Mouse (Mus musculus) hindbrain, embryonic 12.5 days (tissue): ENCODE measurements around the gene Rabl6. TPM values are rescaled to one million over a fixed set of nuclear protein-coding genes. Genes with fewer than 3 reads are reported as not detected.

Source experiments
- ATAC-seq: fragments of 200-750 bp; cut with Nextera tagmentation; 2 replicates; pipeline ENCODE4 v1.8.0; 2017; ENCODE audit warnings: moderate TSS enrichment; ENCODE audit not compliant: low FRiP score
- H3K27ac ChIP-seq: fragments of 300-500 bp; sonication (generic); 2 replicates; pipeline ENCODE4 v1.5.1; 2016; ENCODE audit warnings: mild to moderate bottlenecking
- H3K27me3 ChIP-seq: fragments of 300-500 bp; sonication (generic); 2 replicates; pipeline ENCODE4 v1.6.1; 2016; ENCODE audit warnings: mild to moderate bottlenecking
- H3K36me3 ChIP-seq: fragments of 300-500 bp; sonication (generic); 2 replicates; pipeline ENCODE4 v1.6.1; 2016; ENCODE audit warnings: mild to moderate bottlenecking
- H3K4me1 ChIP-seq: fragments of 300-500 bp; sonication (generic); 2 replicates; pipeline ENCODE4 v1.6.1; 2016
- H3K4me2 ChIP-seq: fragments of 300-500 bp; sonication (generic); replicated peaks from 2 replicates; pipeline ENCODE4 v1.6.1; 2016; ENCODE audit warnings: mild to moderate bottlenecking
- H3K4me3 ChIP-seq: fragments of 300-500 bp; sonication (generic); 2 replicates; pipeline ENCODE4 v1.5.1; 2016; ENCODE audit warnings: mild to moderate bottlenecking
- H3K9ac ChIP-seq: fragments of 300-500 bp; sonication (generic); 2 replicates; pipeline ENCODE4 v1.6.1; 2016; ENCODE audit warnings: mild to moderate bottlenecking, moderate library complexity
- H3K9me3 ChIP-seq: fragments of 300-500 bp; sonication (generic); replicated peaks from 2 replicates; pipeline ENCODE4 v1.6.1; 2016; ENCODE audit warnings: mild to moderate bottlenecking
- WGBS: fragments of 180-500 bp; shearing (Covaris S2); methylation state at CpG from one replicate; pipeline ENCODE4 v1.1.7; 2016; 5-methylcytosine and 5-hydroxymethylcytosine counted together
- polyA plus RNA-seq: library from polyadenylated mRNA; unstranded; fragments of >200 nt; fragmentation: Nextera tagmentation; extraction: Ambion mirVana; gene quantifications from 2 replicates; pipeline ENCODE4 v1.2.1, GENCODE M21; 2016

Gene Rabl6
- polyA plus RNA-seq, result 70.0 and 72.3 TPM in 2 replicates

DNA sequence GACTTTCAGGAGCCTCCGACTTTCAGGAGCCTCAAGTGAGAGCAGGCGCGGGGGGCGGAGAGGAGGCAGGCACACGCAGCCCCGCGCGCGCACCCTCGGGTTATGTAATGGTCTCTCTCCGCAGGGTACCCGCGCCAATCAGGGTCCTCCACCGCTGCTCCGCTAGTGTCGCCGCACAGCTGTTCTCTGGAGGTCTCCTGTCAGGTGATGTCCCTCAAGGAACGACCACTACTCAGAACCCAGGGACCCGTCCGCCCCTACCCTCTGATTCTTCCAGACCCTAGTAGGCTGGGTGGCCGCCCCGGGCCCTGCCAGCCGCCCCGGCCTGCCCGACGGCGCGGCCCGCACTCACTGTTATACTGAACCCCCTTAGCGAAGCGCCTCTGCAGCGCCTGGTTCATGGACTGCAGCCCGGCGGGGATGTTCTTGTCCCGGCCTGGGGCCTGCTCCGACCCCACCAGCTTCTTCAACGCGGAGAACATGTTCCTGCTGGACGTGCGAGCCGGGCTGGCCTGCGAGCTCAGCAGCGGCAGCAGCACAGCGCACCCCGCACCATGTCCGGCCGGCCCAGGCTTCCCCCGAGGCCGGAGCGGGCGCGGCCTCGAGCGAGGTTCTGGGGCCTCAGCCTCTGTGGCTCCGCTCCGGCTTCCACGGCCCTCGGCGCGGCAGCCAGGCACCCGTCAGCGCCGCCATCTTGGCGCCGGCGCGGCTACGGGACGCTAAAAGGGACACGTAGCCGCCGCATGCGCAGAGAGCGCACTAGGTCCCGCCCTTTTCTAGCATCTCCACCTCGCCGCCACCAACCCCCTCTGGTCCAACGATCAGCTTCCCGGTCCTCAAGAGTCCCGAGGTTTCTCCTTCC, at the start of gene Rabl6:
TSS of gene Rabl6 (minus strand) at position 761 of the 862 bp plus-strand sequence.
- peaks cover 11% of the 10 kb centered on the region for H3K27me3 ChIP-seq
- H3K4me1 ChIP-seq, result peaks cover 19% of the 10 kb centered on the region
- H3K27ac ChIP-seq, result peak within 1 kb of the TSS; percentile 93
- H3K4me3 ChIP-seq, result peak within 1 kb of the TSS; percentile 95
- peak within 1 kb of the TSS; percentile 95 for H3K9ac ChIP-seq
- peaks cover 4% of the 10 kb centered on the region; the same call in 1 of the 2 replicates for H3K36me3 ChIP-seq
- no peaks in the 10 kb centered on the region for H3K9me3 ChIP-seq
- H3K4me2 ChIP-seq, result peak within 1 kb of the TSS; percentile 66
- under 1% methylated on average over 80 of the region's 80 CpGs for WGBS
- ATAC-seq, result peak; percentile 90

GRCm38 (mm10) chr2:25657652-25658051, 49.3 kb upstream of the Rabl6 start, which contains the start of gene Lcn5:
TSS of gene Lcn5 (plus strand) at chr2:25657952.
- H3K27ac ChIP-seq, result no peak within 1 kb of the TSS
- no peaks in the 10 kb centered on the region for H3K36me3 ChIP-seq
- H3K4me1 ChIP-seq, result no peaks in the 10 kb centered on the region
- H3K9ac ChIP-seq, result no peak within 1 kb of the TSS
- no peaks in the 10 kb centered on the region; the same call in 1 of the 2 replicates for H3K27me3 ChIP-seq
- H3K4me2 ChIP-seq, result no peak within 1 kb of the TSS
- H3K9me3 ChIP-seq, result no peaks in the 10 kb centered on the region
- no peak within 1 kb of the TSS for H3K4me3 ChIP-seq
- ATAC-seq, result no peak

GRCm38 (mm10) chr2:25657246-25657645, 48.9 kb upstream of the Rabl6 start:
- Histone ChIP-seq H3K36me3 (no peaks in the 10 kb centered on the region), H3K4me3 (no peak overlapping the region), H3K27me3 (no peaks in the 10 kb centered on the region; the same call in 1 of the 2 replicates), H3K4me1 (no peaks in the 10 kb centered on the region), H3K27ac (no peak overlapping the region), H3K4me2 (no peak overlapping the region), H3K9ac (no peak overlapping the region), H3K9me3 (no peaks in the 10 kb centered on the region)
- WGBS, result 96% methylated on average over 4 of the region's 4 CpGs
- ATAC-seq, result no peak

- Histone ChIP-seq H3K9me3 (no peaks in the 10 kb centered on the region), H3K4me2 (no peak overlapping the region), H3K27me3 (no peaks in the 10 kb centered on the region; the same call in 1 of the 2 replicates), H3K36me3 (no peaks in the 10 kb centered on the region), H3K27ac (no peak overlapping the region), H3K4me1 (no peaks in the 10 kb centered on the region), H3K4me3 (no peak overlapping the region), H3K9ac (no peak overlapping the region)
- WGBS, result 86% methylated on average over 4 of the region's 4 CpGs
- ATAC-seq, result no peak
Measured at GRCm38 (mm10) chr2:25656691-25657090, 48.4 kb upstream of the Rabl6 start.

GRCm38 (mm10) chr2:25654502-25654901, 46.2 kb upstream of the Rabl6 start:
- no peak overlapping the region for H3K27ac ChIP-seq
- no peak for ATAC-seq

GRCm38 (mm10) chr2:25652902-25653301, 44.6 kb upstream of the Rabl6 start, which contains the start of gene Lcn8:
TSS of gene Lcn8 (plus strand) at chr2:25653120.
- ATAC-seq, result no peak
- 76% methylated on average over 2 of the region's 2 CpGs for WGBS
- H3K4me2 ChIP-seq, result no peak within 1 kb of the TSS

More at GRCm38 (mm10) chr2:25654502-25654901, 46.2 kb upstream of the Rabl6 start:
- Histone ChIP-seq H3K4me2 (no peak overlapping the region), H3K4me1 (no peaks in the 10 kb centered on the region), H3K9me3 (no peaks in the 10 kb centered on the region), H3K4me3 (no peak overlapping the region), H3K36me3 (no peaks in the 10 kb centered on the region), H3K27me3 (no peaks in the 10 kb centered on the region; the same call in 1 of the 2 replicates), H3K9ac (no peak overlapping the region)
- 64% methylated on average over 1 of the region's 1 CpGs for WGBS

DNA sequence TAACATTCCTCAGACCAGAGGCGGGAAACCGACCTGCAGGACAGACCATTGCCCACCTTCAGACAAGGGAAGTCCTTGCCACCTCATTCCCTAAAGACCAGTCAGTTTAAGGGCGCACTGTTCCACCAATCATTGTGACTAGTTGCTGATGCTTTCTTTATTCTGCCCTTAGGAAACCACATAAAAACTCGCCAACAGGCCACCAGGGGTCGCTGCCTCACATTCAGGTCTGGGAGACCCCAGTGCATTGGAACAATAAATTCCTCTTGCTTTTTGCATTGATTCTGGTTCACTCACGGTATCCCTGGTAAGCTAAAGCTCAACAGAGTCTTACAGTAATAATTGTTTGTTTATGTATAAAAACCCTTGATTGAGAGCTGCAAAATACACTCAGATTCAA, 31.6 kb upstream of the Rabl6 start:
- Histone ChIP-seq H3K27ac (no peak overlapping the region), H3K36me3 (no peaks in the 10 kb centered on the region), H3K27me3 (no peaks in the 10 kb centered on the region), H3K4me3 (no peak overlapping the region), H3K4me2 (no peak overlapping the region), H3K9me3 (no peaks in the 10 kb centered on the region), H3K4me1 (no peaks in the 10 kb centered on the region), H3K9ac (no peak overlapping the region)
- no peak for ATAC-seq
- WGBS, result 12% methylated on average over 6 of the region's 6 CpGs

More at GRCm38 (mm10) chr2:25652902-25653301, 44.6 kb upstream of the Rabl6 start, which contains the start of gene Lcn8:
- Histone ChIP-seq H3K27me3 (no peaks in the 10 kb centered on the region), H3K9me3 (no peaks in the 10 kb centered on the region), H3K4me1 (no peaks in the 10 kb centered on the region), H3K36me3 (no peaks in the 10 kb centered on the region), H3K9ac (no peak within 1 kb of the TSS), H3K27ac (no peak within 1 kb of the TSS), H3K4me3 (no peak within 1 kb of the TSS)

GRCm38 (mm10) chr2:25634046-25634445, 25.7 kb upstream of the Rabl6 start:
- Histone ChIP-seq H3K4me2 (no peak overlapping the region), H3K9me3 (no peaks in the 10 kb centered on the region), H3K9ac (no peak overlapping the region), H3K36me3 (no peaks in the 10 kb centered on the region), H3K27ac (no peak overlapping the region), H3K4me3 (no peak overlapping the region), H3K27me3 (no peaks in the 10 kb centered on the region), H3K4me1 (no peaks in the 10 kb centered on the region)
- WGBS, result 56% methylated on average over 1 of the region's 1 CpGs
- ATAC-seq, result no peak

- no peak overlapping the region for H3K4me2 ChIP-seq
- H3K9me3 ChIP-seq, result no peaks in the 10 kb centered on the region
- WGBS, result 87% methylated on average over 3 of the region's 3 CpGs
- no peak overlapping the region for H3K4me3 ChIP-seq
- no peaks in the 10 kb centered on the region for H3K36me3 ChIP-seq
- H3K27ac ChIP-seq, result no peak overlapping the region
- ATAC-seq, result no peak
- no peaks in the 10 kb centered on the region for H3K4me1 ChIP-seq
- H3K9ac ChIP-seq, result no peak overlapping the region
- no peaks in the 10 kb centered on the region for H3K27me3 ChIP-seq
Measured at GRCm38 (mm10) chr2:25633616-25634015, 25.3 kb upstream of the Rabl6 start.

DNA sequence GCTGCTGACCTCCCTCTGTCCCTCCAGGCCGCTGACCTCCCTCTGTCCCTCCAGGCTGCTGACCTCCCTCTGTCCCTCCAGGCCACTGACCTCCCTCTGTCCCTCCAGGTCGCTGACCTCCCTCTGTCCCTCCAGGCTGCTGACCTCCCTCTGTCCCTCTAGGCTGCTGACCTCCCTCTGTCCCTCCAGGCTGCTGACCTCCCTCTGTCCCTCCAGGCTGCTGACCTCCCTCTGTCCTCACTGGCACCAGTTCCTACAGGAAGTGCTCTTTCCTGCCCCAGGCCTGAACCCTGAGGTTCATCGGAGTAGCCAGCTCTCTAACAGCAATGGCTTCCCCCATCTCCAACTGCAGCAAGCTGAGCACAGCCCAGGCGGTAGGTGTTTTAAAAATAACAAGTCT, 20.4 kb upstream of the Rabl6 start:
- Histone ChIP-seq H3K27me3 (no peaks in the 10 kb centered on the region; the same call in 1 of the 2 replicates), H3K36me3 (no peaks in the 10 kb centered on the region), H3K27ac (no peak overlapping the region), H3K4me3 (no peak overlapping the region), H3K4me1 (no peaks in the 10 kb centered on the region), H3K9ac (no peak overlapping the region), H3K9me3 (no peaks in the 10 kb centered on the region), H3K4me2 (no peak overlapping the region)
- 35% methylated on average over 4 of the region's 4 CpGs for WGBS
- no peak for ATAC-seq

GRCm38 (mm10) chr2:25627811-25628210, 19.5 kb upstream of the Rabl6 start, which contains the start of gene Fcna:
TSS of gene Fcna (minus strand) at chr2:25628030.
- no peak for ATAC-seq
- WGBS, result 86% methylated on average over 6 of the region's 6 CpGs
- H3K4me2 ChIP-seq, result no peak within 1 kb of the TSS
- no peaks in the 10 kb centered on the region for H3K9me3 ChIP-seq
- H3K9ac ChIP-seq, result no peak within 1 kb of the TSS
- no peaks in the 10 kb centered on the region for H3K4me1 ChIP-seq
- H3K36me3 ChIP-seq, result no peaks in the 10 kb centered on the region
- no peak within 1 kb of the TSS for H3K27ac ChIP-seq
- no peak within 1 kb of the TSS for H3K4me3 ChIP-seq
- no peaks in the 10 kb centered on the region; the same call in 1 of the 2 replicates for H3K27me3 ChIP-seq

DNA sequence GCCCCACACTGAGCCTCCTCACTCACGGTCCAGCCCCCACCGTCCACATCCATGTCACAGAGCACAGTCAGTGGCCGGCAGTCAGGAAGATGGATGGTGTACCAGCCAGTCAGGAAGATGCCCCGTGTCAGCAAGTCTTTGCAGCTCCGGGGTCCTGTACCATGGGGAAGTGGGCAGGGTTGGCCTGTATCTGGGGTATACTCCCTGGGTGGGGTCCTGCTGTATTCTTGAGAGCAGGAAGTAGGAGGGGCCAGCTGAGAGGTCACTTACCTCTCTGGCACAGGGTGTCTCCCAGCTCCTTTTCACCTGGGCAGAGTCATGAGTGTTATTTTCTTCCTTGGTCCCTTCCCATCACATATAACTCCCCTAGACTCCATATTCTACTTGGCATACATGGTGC, 17.7 kb upstream of the Rabl6 start:
- peaks cover 10% of the 10 kb centered on the region; the same call in 1 of the 2 replicates for H3K4me1 ChIP-seq
- WGBS, result 55% methylated on average over 5 of the region's 5 CpGs
- no peak overlapping the region for H3K4me3 ChIP-seq
- no peak overlapping the region for H3K4me2 ChIP-seq
- H3K9ac ChIP-seq, result no peak overlapping the region
- H3K36me3 ChIP-seq, result no peaks in the 10 kb centered on the region
- no peak overlapping the region for H3K27ac ChIP-seq
- ATAC-seq, result no peak
- H3K27me3 ChIP-seq, result no peaks in the 10 kb centered on the region; the same call in 1 of the 2 replicates
- no peaks in the 10 kb centered on the region for H3K9me3 ChIP-seq
